Comparison of ENCODE assay signal across 13 mouse cellular contexts in the genomic region with DNA sequence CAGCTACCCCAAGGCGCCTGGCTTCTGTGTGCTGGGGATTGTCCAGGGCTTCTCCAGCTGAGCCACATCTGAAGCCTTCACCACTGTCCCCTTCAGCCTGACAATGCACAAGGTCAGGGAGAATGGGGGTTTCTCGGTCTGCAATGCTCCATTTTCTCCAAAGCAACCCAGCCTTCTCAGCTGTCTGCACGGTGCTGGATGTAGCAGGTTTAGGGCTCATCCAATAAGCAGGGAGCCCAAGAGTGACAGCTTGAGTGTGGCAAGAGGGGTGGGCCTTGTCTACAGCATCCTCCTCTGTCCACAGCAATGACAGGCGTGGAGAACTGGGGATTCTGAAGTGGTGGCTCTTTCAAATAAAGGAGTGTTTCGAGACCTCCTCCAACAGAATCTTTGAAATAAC. TPM values are rescaled to one million over a fixed set of nuclear protein-coding genes. Genes with fewer than 3 reads are reported as not detected.
DNase-seq lines count a peak whose midpoint lies in the region; ATAC-seq and TF ChIP-seq lines count a peak whose summit lies in the region.
"Had no signal": no experiment of that assay in that cellular context is flagged by ENCODE, and none has a peak within 500 bp of the region (broad histone marks: within the 10 kb centered on the region; RNA-seq: fewer than 3 reads in every experiment).

No protein-coding gene starts in this region.

- H3K4me1 ChIP-seq in thymus, adult 2 months (replicated peaks; ENCODE audit: control insufficient read depth, insufficient read depth, low read length) = peaks cover 24% of the 10 kb centered on the region
- H3K4me1 ChIP-seq in limb, embryonic 11.5 days (ENCODE audit: control insufficient read depth, insufficient read depth, low read length) = peaks cover 10% of the 10 kb centered on the region

- DNase-seq in CD4-positive, CD25-positive, alpha-beta regulatory T cell, adult 2 months (ENCODE audit: low read depth, low spot score) = peak; percentile 43
- DNase-seq in thymus, adult 2 months = no peak
- DNase-seq in thymus, postnatal 0 days (ENCODE audit: low spot score) = no peak
- DNase-seq in limb, embryonic 11.5 days (ENCODE audit: low spot score) = peak; percentile 24
- no peak for DNase-seq in cerebellum, adult 11-12 months
- DNase-seq in layer of hippocampus, adult 8-10 months (ENCODE audit: low spot score in 2 of 2) = no peak
- no peak for DNase-seq in layer of hippocampus, postnatal 25 days (ENCODE audit: extremely low spot score in 1 of 2, low spot score in 1 of 2)
- DNase-seq: heart, adult 2 months; liver; lung, postnatal 36 days had no signal

- H3K4me3 ChIP-seq in thymus, adult 2 months (ENCODE audit: control insufficient read depth, insufficient read depth, low read length) = no peak overlapping the region
- no peak overlapping the region for H3K4me3 ChIP-seq in limb, embryonic 11.5 days (ENCODE audit: low read depth, low read length)
- H3K4me3 ChIP-seq: heart, adult 2 months; layer of hippocampus, adult 2 months had no signal

- no peaks in the 10 kb centered on the region for H3K36me3 ChIP-seq in thymus, adult 2 months (ENCODE audit: control insufficient read depth, insufficient read depth, low read length)
- no peaks in the 10 kb centered on the region for H3K36me3 ChIP-seq in limb, embryonic 11.5 days (ENCODE audit: control insufficient read depth, insufficient read depth, low read length)
- H3K36me3 ChIP-seq: embryonic facial prominence, embryonic 13.5 days had no signal

- no peak for TF ChIP-seq CTCF in thymus, adult 2 months (IDR thresholded peaks at IDR 0.05; ENCODE audit: borderline replicate concordance, control insufficient read depth, extremely low read depth, insufficient read depth, low read length, poor library complexity)

- no peak overlapping the region for H3K9ac ChIP-seq in limb, embryonic 11.5 days (ENCODE audit: low read length)

- WGBS in thymus, adult 2 months = 86% methylated on average over 5 of the region's 5 CpGs
- WGBS in limb, embryonic 11.5 days = 57% methylated on average over 5 of the region's 5 CpGs

- H3K27ac ChIP-seq in thymus, adult 2 months (ENCODE audit: control insufficient read depth, insufficient read depth, low read length) = peak overlapping the region; percentile 74
- H3K27ac ChIP-seq in limb, embryonic 11.5 days (replicated peaks; ENCODE audit: low read depth, low read length) = no peak overlapping the region
- H3K27ac ChIP-seq: heart, adult 2 months; layer of hippocampus, adult 2 months had no signal

- no peaks in the 10 kb centered on the region for H3K9me3 ChIP-seq in limb, embryonic 11.5 days (ENCODE audit: control insufficient read depth, low read length)
- H3K9me3 ChIP-seq: embryonic facial prominence, embryonic 13.5 days had no signal

- no peaks in the 10 kb centered on the region for H3K27me3 ChIP-seq in thymus, adult 2 months (ENCODE audit: control insufficient read depth, insufficient read depth, low read length)
- no peaks in the 10 kb centered on the region for H3K27me3 ChIP-seq in limb, embryonic 11.5 days (ENCODE audit: control insufficient read depth, insufficient read depth, low read length)
- H3K27me3 ChIP-seq: embryonic facial prominence, embryonic 13.5 days had no signal

- H3K4me2 ChIP-seq in limb, embryonic 11.5 days (ENCODE audit: low read depth, severe bottlenecking) = no peak overlapping the region

- ATAC-seq in CD4-positive, CD25-positive, alpha-beta regulatory T cell, adult 4 months = no peak
- 0 out of 2 replicates have a peak, but pooled peaks have one; percentile 41 for ATAC-seq in limb, embryonic 11.5 days (ENCODE audit: insufficient number of reproducible peaks, low FRiP score, low TSS enrichment, low read depth)

- TF ChIP-seq POLR2A in thymus, adult 2 months (IDR thresholded peaks at IDR 0.05; ENCODE audit: control insufficient read depth, extremely low read depth, insufficient read depth, low read length, poor library complexity) = no peak

RNA-seq across cellular contexts. Expression of gene Ripor2, which starts 23.8 kb away (rescaled TPM):
- polyA plus RNA-seq in CD4-positive, CD25-positive, alpha-beta regulatory T cell, adult 4 months (2017; shearing (Covaris generic)) = 100 to 1,000 TPM; 228 to 281 TPM
- 34.3 and 36.5 TPM in 2 replicates for polyA plus RNA-seq in thymus, adult 2 months (2012; rRNA removed)
- polyA plus RNA-seq in thymus, postnatal 0 days (2015; fragmentation: Nextera tagmentation; extraction: Ambion mirVana) = 16.3 and 18.6 TPM in 2 replicates
- 0.72 and 0.98 TPM in 2 replicates for polyA plus RNA-seq in limb, embryonic 11.5 days (2014; fragmentation: Nextera tagmentation; extraction: Ambion mirVana)
- total RNA-seq in layer of hippocampus, adult 8-10 months (2022) = 10 to 100 TPM; 69.2 to 92.1 (median 76.4) TPM
- total RNA-seq in layer of hippocampus, postnatal 25 days (2021) = 10 to 100 TPM; 76.0 to 81.4 TPM

Comparison
In these comparisons a context has a peak if more than half of its experiments do, and no peak if none do; other contexts are left out.
1. DNase-seq: peak in CD4-positive, CD25-positive, alpha-beta regulatory T cell, adult 2 months (single experiment) and limb, embryonic 11.5 days (single experiment); none in thymus, adult 2 months (single experiment), thymus, postnatal 0 days (single experiment), cerebellum, adult 11-12 months (single experiment), layer of hippocampus, adult 8-10 months (0 of 2) and layer of hippocampus, postnatal 25 days (0 of 2).